Mouse (Mus musculus): ENCODE measurements around the gene Wipf2. TPM values are rescaled to one million over a fixed set of nuclear protein-coding genes. Genes with fewer than 3 reads are reported as not detected.
A peak's percentile ranks its signal among the peaks of the same experiment; 100 is the strongest.
"Not testable (repeated sequence)": the region's sequence is repeated elsewhere in the genome, so short reads cannot be mapped to it uniquely, and the experiment has no call there.

Wipf2 gene
- polyA plus RNA-seq (2016; fragmentation: Nextera tagmentation; extraction: Ambion mirVana), result 4.2 and 5.4 TPM in 2 replicates

DNA sequence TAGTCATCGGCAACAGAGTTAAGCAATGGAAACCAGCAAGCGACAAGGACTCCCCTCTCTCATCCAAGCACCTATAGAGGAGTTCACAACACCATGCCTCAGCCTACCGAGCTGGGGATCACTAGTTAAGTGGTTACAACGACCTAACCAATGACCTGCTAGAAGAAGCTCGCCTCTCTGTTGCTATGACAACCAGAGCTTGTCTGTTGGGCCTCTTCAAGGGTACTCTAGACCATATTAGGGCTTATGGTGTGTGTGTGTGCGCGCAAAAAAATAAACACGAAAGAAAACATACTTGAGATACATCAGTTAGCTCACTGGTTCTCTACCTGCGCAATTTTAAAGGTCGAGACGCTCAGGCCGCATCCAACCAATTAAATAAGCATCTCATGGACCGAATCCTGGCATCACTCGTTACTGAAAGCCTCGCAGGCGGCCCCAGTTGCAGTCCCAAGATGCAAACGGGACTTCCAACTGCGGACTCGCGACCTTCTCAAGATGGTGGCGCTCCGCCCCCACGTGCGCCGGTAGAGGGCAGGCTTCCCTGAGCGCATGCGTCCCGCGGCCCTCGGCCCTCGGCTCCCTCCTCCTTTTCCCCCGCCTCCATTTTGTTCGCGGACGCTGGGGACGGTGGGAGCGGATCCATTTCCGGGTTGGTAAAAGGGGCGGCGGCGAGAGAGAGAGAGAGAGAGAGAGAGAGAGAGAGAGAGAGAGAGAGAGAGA is at the start of gene Wipf2:
Gene Wipf2, plus strand, starts transcription at position 611 of the 723 bp plus-strand sequence.
- 7% methylated on average over 41 of the region's 41 CpGs for WGBS
- Histone ChIP-seq H3K27me3 (replicated peaks) (no peaks in the 10 kb centered on the region), H3K9me3 (no peaks in the 10 kb centered on the region), H3K4me2 (replicated peaks) (peak within 1 kb of the TSS; percentile 66), H3K27ac (peak within 1 kb of the TSS; percentile 81), H3K4me1 (peaks cover 15% of the 10 kb centered on the region; the same call in 1 of the 2 replicates), H3K9ac (peak within 1 kb of the TSS; percentile 74), H3K4me3 (peak within 1 kb of the TSS; percentile 64), H3K36me3 (peaks cover 13% of the 10 kb centered on the region)
- peak; percentile 91 for ATAC-seq (ENCODE audit: low FRiP score, low read depth)

DNA sequence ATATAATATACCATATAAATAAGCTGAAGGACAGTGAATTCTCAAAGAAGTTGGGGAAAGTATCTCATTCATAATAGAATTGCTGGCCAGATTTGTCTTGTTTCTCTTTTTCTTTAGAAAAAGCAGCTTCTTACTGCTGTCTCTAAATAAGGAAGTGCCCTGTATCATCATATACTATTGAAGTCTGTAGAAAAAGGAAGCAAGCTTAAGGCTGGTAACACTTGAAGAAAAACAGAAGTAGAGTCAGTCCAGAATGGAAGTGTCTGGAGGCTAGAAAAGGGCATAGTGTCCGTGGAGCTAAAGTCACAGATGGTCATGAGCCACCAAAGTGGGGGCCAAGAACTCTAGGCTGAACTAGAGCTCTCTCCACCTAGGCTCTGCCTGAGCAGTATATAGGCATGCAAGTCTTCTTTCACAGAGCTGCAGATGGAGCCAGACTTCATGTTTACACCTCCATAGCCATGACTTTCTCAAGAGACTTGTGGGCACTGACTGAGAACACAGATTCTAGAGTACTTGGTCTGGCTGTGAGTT is 46.7 kb upstream of the Wipf2 start:
- Histone ChIP-seq H3K4me2 (replicated peaks) (no peak overlapping the region), H3K36me3 (peaks cover 89% of the 10 kb centered on the region), H3K27me3 (replicated peaks) (no peaks in the 10 kb centered on the region), H3K4me1 (0 out of 2 replicates have a peak, but pooled peaks cover 1% of the 10 kb centered on the region), H3K4me3 (no peak overlapping the region), H3K9ac (no peak overlapping the region), H3K27ac (no peak overlapping the region), H3K9me3 (no peaks in the 10 kb centered on the region)
- WGBS, result 97% methylated on average over 1 of the region's 1 CpGs
- no peak for ATAC-seq (ENCODE audit: low FRiP score, low read depth)

DNA sequence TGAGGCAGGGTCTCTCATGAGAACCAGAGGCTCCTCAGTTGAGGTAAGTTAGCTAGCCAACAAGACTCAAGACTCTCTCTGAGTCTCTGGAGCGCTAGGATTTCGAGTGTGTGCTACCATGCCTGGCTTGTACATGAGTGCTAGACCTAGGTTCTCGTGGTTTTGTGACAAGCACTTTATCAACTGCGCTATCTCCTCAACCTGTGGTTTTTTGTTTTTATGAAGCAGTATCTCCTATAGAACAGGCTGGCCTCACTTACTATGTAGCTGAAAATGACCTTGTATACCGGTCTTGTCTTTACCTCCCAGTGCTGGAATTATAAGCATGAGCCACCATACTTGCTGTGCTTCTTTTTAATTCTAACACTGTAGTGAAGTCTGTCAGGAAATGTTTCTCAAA is 42.5 kb upstream of the Wipf2 start:
- Histone ChIP-seq H3K9me3 (no peaks in the 10 kb centered on the region), H3K4me2 (replicated peaks) (no peak overlapping the region), H3K4me3 (no peak overlapping the region), H3K27me3 (replicated peaks) (no peaks in the 10 kb centered on the region), H3K4me1 (no peaks in the 10 kb centered on the region), H3K36me3 (peaks cover 93% of the 10 kb centered on the region), H3K27ac (no peak overlapping the region), H3K9ac (no peak overlapping the region)
- no peak for ATAC-seq (ENCODE audit: low FRiP score, low read depth)
- 96% methylated on average over 5 of the region's 5 CpGs for whole genome bisulfite sequencing

- H3K36me3 ChIP-seq, result peaks cover 90% of the 10 kb centered on the region
- not testable (repeated sequence) for ATAC-seq (ENCODE audit: low FRiP score, low read depth); H3K27ac ChIP-seq; H3K4me2 ChIP-seq (replicated peaks); H3K27me3 ChIP-seq (replicated peaks); H3K4me3 ChIP-seq; H3K9ac ChIP-seq; H3K4me1 ChIP-seq; H3K9me3 ChIP-seq
- 98% methylated on average over 2 of the region's 2 CpGs for WGBS
These were observed 37.4 kb upstream of the Wipf2 start for GRCm38 (mm10) chr11:98826071-98826470.

DNA sequence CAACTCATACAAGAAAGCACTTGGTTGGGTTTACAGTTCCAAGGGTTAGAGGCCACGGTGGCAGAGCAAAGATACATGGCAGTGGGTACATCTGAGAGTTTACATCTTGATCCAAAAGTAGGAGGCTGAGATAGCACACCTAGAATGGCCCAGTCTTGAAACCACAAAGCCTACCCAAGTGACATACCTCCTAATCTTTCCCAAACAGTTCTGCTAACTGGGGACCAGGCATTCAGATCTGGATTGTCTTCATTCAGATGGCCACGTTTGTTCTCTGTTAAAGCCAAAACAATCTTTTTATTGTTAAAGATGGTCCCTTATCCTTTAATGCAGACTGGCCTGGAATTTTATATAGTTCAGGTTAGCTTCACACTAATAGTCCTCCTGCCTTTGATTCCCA is 35.6 kb upstream of the Wipf2 start:
- Histone ChIP-seq H3K9ac (no peak overlapping the region), H3K27me3 (replicated peaks) (no peaks in the 10 kb centered on the region), H3K4me1 (no peaks in the 10 kb centered on the region), H3K4me3 (no peak overlapping the region), H3K36me3 (peaks cover 90% of the 10 kb centered on the region), H3K4me2 (replicated peaks) (no peak overlapping the region), H3K9me3 (no peaks in the 10 kb centered on the region), H3K27ac (no peak overlapping the region)
- 89% methylated on average over 2 of the region's 2 CpGs for WGBS
- no peak for ATAC-seq (ENCODE audit: low FRiP score, low read depth)

DNA sequence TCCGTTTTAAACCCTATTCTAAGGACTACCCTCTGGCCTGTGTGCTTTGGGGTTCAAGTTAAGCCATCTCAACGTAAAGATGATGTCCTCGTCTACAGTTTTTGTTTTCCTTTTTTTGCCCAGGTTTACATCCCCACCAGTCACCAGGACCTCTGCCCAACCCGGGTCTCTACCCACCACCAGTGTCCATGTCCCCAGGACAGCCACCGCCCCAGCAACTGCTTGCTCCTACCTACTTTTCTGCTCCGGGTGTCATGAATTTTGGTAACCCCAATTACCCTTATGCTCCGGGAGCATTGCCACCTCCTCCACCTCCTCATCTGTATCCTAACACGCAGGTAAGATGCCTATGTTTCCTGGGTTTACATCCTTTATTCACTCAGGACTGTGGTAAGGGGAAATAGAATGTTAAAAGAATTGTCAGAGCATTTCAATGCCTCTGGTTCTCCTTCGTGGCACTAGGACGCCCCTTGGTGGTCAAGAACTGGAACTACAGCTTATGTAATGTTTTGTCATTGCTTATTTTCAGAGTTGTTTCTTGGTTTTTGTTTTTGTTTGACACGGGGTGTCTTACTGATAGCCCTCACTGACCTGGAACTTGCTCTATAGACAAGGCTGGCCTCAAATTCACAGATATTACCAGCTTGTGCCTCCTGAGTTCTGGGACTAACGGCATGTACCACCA is 34.2 kb upstream of the Wipf2 start:
- Histone ChIP-seq H3K4me1 (no peaks in the 10 kb centered on the region), H3K4me3 (no peak overlapping the region), H3K9me3 (no peaks in the 10 kb centered on the region), H3K36me3 (peaks cover 90% of the 10 kb centered on the region), H3K4me2 (replicated peaks) (no peak overlapping the region), H3K27me3 (replicated peaks) (no peaks in the 10 kb centered on the region), H3K9ac (no peak overlapping the region), H3K27ac (no peak overlapping the region)
- 78% methylated on average over 12 of the region's 12 CpGs for whole genome bisulfite sequencing
- ATAC-seq (ENCODE audit: low FRiP score, low read depth), result no peak

GRCm38 (mm10) chr11:98829875-98830274 is 33.6 kb upstream of the Wipf2 start:
- Histone ChIP-seq H3K36me3 (peaks cover 85% of the 10 kb centered on the region), H3K27me3 (replicated peaks) (no peaks in the 10 kb centered on the region), H3K4me2 (replicated peaks) (no peak overlapping the region), H3K27ac (no peak overlapping the region), H3K9ac (no peak overlapping the region), H3K9me3 (no peaks in the 10 kb centered on the region), H3K4me1 (no peaks in the 10 kb centered on the region), H3K4me3 (no peak overlapping the region)
- ATAC-seq (ENCODE audit: low FRiP score, low read depth), result no peak
- WGBS, result 72% methylated on average over 4 of the region's 4 CpGs

DNA sequence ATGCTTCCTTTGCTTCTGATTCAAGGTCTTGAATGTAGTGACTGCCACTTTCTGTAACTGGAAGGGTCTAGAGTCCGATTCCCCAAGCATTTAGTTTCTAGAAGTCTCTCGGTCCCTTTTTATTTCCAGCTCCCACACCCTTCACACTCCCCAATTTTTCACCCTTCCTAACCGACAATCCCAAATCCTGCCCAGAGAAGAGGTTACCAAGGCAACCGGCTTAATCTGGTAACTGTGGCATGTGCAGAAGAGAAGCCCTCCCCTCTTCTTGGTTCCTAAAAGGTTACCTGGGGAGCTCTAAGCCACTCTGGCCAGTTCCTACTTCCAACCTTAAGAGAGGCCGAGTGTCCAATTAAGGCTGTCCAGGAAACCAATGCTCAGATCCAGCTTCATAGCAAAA is 28.1 kb upstream of the Wipf2 start:
- H3K36me3 ChIP-seq, result peaks cover 34% of the 10 kb centered on the region
- 55% methylated on average over 5 of the region's 5 CpGs for WGBS
- H3K4me3 ChIP-seq, result no peak overlapping the region
- H3K9me3 ChIP-seq, result no peaks in the 10 kb centered on the region
- H3K4me2 ChIP-seq (replicated peaks), result no peak overlapping the region
- H3K27ac ChIP-seq, result no peak overlapping the region
- H3K27me3 ChIP-seq (replicated peaks), result peaks cover 22% of the 10 kb centered on the region
- ATAC-seq (ENCODE audit: low FRiP score, low read depth), result no peak
- no peak overlapping the region for H3K9ac ChIP-seq
- peaks cover 27% of the 10 kb centered on the region for H3K4me1 ChIP-seq

- Histone ChIP-seq H3K36me3 (peaks cover 32% of the 10 kb centered on the region), H3K27me3 (replicated peaks) (peaks cover 22% of the 10 kb centered on the region), H3K27ac (no peak overlapping the region), H3K9me3 (no peaks in the 10 kb centered on the region), H3K9ac (no peak overlapping the region), H3K4me3 (no peak overlapping the region), H3K4me1 (peaks cover 27% of the 10 kb centered on the region), H3K4me2 (replicated peaks) (no peak overlapping the region)
- 63% methylated on average over 3 of the region's 3 CpGs for WGBS
- no peak for ATAC-seq (ENCODE audit: low FRiP score, low read depth)
These were observed 27.7 kb upstream of the Wipf2 start for GRCm38 (mm10) chr11:98835725-98836124.

DNA sequence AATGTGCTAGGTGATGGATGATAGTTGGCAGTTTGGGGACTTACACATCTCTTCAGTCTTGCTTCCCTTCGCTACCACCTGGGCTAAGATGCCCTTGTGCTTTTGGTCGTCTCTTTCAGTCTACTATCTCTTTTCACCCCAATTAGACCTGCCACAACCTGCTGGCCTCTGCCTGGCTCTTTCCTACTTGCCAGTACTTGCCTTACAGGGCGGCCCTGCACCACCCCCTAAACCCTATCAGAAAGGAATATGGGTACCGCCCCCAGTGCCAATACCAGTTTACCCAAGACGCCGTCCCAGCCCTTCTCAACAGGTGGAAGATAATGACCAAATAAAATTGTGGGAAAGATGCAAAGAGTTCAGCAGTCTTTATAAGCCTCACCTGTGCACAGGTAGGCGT is 27.3 kb upstream of the Wipf2 start:
- 0 out of 2 replicates have a peak, but pooled peaks have one; percentile 27 for ATAC-seq (ENCODE audit: low FRiP score, low read depth)
- no peak overlapping the region for H3K9ac ChIP-seq
- H3K4me1 ChIP-seq, result peaks cover 27% of the 10 kb centered on the region
- H3K27me3 ChIP-seq (replicated peaks), result peaks cover 22% of the 10 kb centered on the region
- H3K36me3 ChIP-seq, result peaks cover 31% of the 10 kb centered on the region
- H3K9me3 ChIP-seq, result no peaks in the 10 kb centered on the region
- H3K4me3 ChIP-seq, result peak overlapping the region; percentile 65; the same call in 1 of the 2 replicates
- H3K27ac ChIP-seq, result no peak overlapping the region
- 29% methylated on average over 7 of the region's 7 CpGs for WGBS
- H3K4me2 ChIP-seq (replicated peaks), result peak overlapping the region; percentile 95

- Histone ChIP-seq H3K4me2 (replicated peaks) (peak within 1 kb of the TSS; percentile 95), H3K4me1 (peaks cover 27% of the 10 kb centered on the region), H3K9ac (peak within 1 kb of the TSS; percentile 75), H3K27ac (0 out of 2 replicates have a peak within 1 kb of the TSS, but pooled peaks have one; percentile 1), H3K9me3 (no peaks in the 10 kb centered on the region), H3K36me3 (peaks cover 26% of the 10 kb centered on the region), H3K4me3 (peak within 1 kb of the TSS; percentile 65), H3K27me3 (replicated peaks) (peaks cover 22% of the 10 kb centered on the region)
- under 1% methylated on average over 36 of the region's 48 CpGs for WGBS
- ATAC-seq (ENCODE audit: low FRiP score, low read depth), result peak; percentile 84
These were observed 26.7 kb upstream of the Wipf2 start, which contains the start of gene Rapgefl1 for GRCm38 (mm10) chr11:98836651-98837141. TSS of gene Rapgefl1 (plus strand) at chr11:98836785.

GRCm38 (mm10) chr11:98837231-98837704 is 26.2 kb upstream of the Wipf2 start:
- H3K9ac ChIP-seq, result peak overlapping the region; percentile 75
- 1% methylated on average over 27 of the region's 29 CpGs for WGBS
- H3K4me1 ChIP-seq, result peaks cover 27% of the 10 kb centered on the region
- peaks cover 22% of the 10 kb centered on the region for H3K27me3 ChIP-seq (replicated peaks)
- peak; percentile 52 for ATAC-seq (ENCODE audit: low FRiP score, low read depth)
- H3K4me2 ChIP-seq (replicated peaks), result peak overlapping the region; percentile 95
- no peak overlapping the region for H3K27ac ChIP-seq
- no peaks in the 10 kb centered on the region for H3K9me3 ChIP-seq
- peaks cover 20% of the 10 kb centered on the region for H3K36me3 ChIP-seq
- peak overlapping the region; percentile 65 for H3K4me3 ChIP-seq

Measured in neural tube, embryonic 12.5 days (tissue).